In genomic region chr12:82434591-82434990, GRCm38 (mm10) we compare ENCODE assay signal across 13 mouse cellular contexts.
DNase-seq lines count a peak whose midpoint lies in the region; ATAC-seq and TF ChIP-seq lines count a peak whose summit lies in the region.
"Had no signal": no experiment of that assay in that cellular context is flagged by ENCODE, and none has a peak within 500 bp of the region (broad histone marks: within the 10 kb centered on the region; RNA-seq: fewer than 3 reads in every experiment).

No protein-coding gene starts in this region.

- TF ChIP-seq CTCF in lung, postnatal 0 days (IDR thresholded peaks at IDR 0.05), result no peak
- TF ChIP-seq CTCF in lung, adult 2 months (IDR thresholded peaks at IDR 0.05; ENCODE audit: insufficient read depth, low read length), result no peak

- H3K4me2 ChIP-seq in lung, postnatal 0 days (replicated peaks; ENCODE audit: low read depth, low read length), result no peak overlapping the region
- H3K4me2 ChIP-seq: heart, embryonic 13.5 days; liver, embryonic 12.5 days had no signal

- TF ChIP-seq POLR2A in lung, adult 2 months (IDR thresholded peaks at IDR 0.05; ENCODE audit: borderline replicate concordance, extremely low read depth, low read depth, low read length), result no peak

- H3K4me3 ChIP-seq in lung, postnatal 0 days (ENCODE audit: low read depth, low read length), result no peak overlapping the region
- no peak overlapping the region for H3K4me3 ChIP-seq in lung, adult 2 months (replicated peaks; ENCODE audit: extremely low read depth, low read depth, low read length)
- H3K4me3 ChIP-seq: heart, embryonic 13.5 days; hindbrain, embryonic 10.5 days; liver, embryonic 12.5 days; midbrain, embryonic 10.5 days had no signal

- no peaks in the 10 kb centered on the region for H3K9me3 ChIP-seq in lung, postnatal 0 days (ENCODE audit: low read length)
- H3K9me3 ChIP-seq: heart, embryonic 13.5 days; hindbrain, embryonic 10.5 days; liver, embryonic 12.5 days; midbrain, embryonic 10.5 days had no signal

- H3K36me3 ChIP-seq in lung, postnatal 0 days (ENCODE audit: insufficient read depth, low read length), result peaks cover 20% of the 10 kb centered on the region; the same call in 1 of the 2 replicates

- H3K9ac ChIP-seq in lung, postnatal 0 days (replicated peaks; ENCODE audit: low read depth), result no peak overlapping the region
- H3K9ac ChIP-seq: heart, embryonic 13.5 days; liver, embryonic 12.5 days had no signal

- TF ChIP-seq EP300 in lung, postnatal 0 days (IDR thresholded peaks at IDR 0.05), result no peak

- H3K27ac ChIP-seq in lung, postnatal 0 days (ENCODE audit: low read length), result no peak overlapping the region
- H3K27ac ChIP-seq: heart, embryonic 13.5 days; hindbrain, embryonic 10.5 days; liver, embryonic 12.5 days; midbrain, embryonic 10.5 days had no signal

- no peaks in the 10 kb centered on the region for H3K4me1 ChIP-seq in lung, postnatal 0 days (ENCODE audit: insufficient read depth, low read depth, low read length)
- no peaks in the 10 kb centered on the region for H3K4me1 ChIP-seq in lung, adult 2 months (ENCODE audit: control insufficient read depth, insufficient read depth, low read length)
- H3K4me1 ChIP-seq: liver, embryonic 12.5 days had no signal

- peak; percentile 15 for DNase-seq in kidney, adult 11 months
- DNase-seq in kidney, adult 18-20 months, result no peak
- DNase-seq in lung, postnatal 0 days (ENCODE audit: low spot score), result peak; percentile 27
- no peak for DNase-seq in lung, adult 2 months
- peak; percentile 33 to 56 for DNase-seq in kidney, postnatal 25 days
- no peak for DNase-seq in ovary, adult 18-20 months (ENCODE audit: low spot score)
- DNase-seq: cerebellum, adult 8-10 months had no signal

- H3K27me3 ChIP-seq in lung, postnatal 0 days (replicated peaks; ENCODE audit: insufficient read depth, low read length), result no peaks in the 10 kb centered on the region
- H3K27me3 ChIP-seq: heart, embryonic 13.5 days; liver, embryonic 12.5 days had no signal

- ATAC-seq in lung, postnatal 0 days, result peak; percentile 46; the same call in 1 of the 2 replicates
- no peak for ATAC-seq in activated CD4-positive, CD25-positive, alpha-beta regulatory T cell, adult 4 months
- ATAC-seq: forebrain, embryonic 16.5 days; liver, embryonic 12.5 days had no signal

- 84% methylated on average over 9 of the region's 9 CpGs for WGBS in lung, postnatal 0 days
- 86% methylated on average over 9 of the region's 9 CpGs for WGBS in lung, adult 2 months

Comparison
In these comparisons a context has a peak if more than half of its experiments do, and no peak if none do; other contexts are left out.
1. DNase-seq: peak in kidney, adult 11 months (single experiment), lung, postnatal 0 days (single experiment) and kidney, postnatal 25 days (2 of 2); none in kidney, adult 18-20 months (single experiment), lung, adult 2 months (single experiment) and ovary, adult 18-20 months (single experiment).